Mouse (Mus musculus) right cerebral cortex, postnatal 14 days (tissue): ENCODE measurements around the gene Mrpl57.

Experiments used
- DNase-seq: peaks from one replicate; pipeline ENCODE4 v3.0.0; 2022

Gene Mrpl57

GRCm38 (mm10) chr14:57863129-57863528, 37.1 kb downstream of the Mrpl57 start:
- no peak for DNase-seq

GRCm38 (mm10) chr14:57865256-57865655, 39.2 kb downstream of the Mrpl57 start:
- no peak for DNase-seq

DNA sequence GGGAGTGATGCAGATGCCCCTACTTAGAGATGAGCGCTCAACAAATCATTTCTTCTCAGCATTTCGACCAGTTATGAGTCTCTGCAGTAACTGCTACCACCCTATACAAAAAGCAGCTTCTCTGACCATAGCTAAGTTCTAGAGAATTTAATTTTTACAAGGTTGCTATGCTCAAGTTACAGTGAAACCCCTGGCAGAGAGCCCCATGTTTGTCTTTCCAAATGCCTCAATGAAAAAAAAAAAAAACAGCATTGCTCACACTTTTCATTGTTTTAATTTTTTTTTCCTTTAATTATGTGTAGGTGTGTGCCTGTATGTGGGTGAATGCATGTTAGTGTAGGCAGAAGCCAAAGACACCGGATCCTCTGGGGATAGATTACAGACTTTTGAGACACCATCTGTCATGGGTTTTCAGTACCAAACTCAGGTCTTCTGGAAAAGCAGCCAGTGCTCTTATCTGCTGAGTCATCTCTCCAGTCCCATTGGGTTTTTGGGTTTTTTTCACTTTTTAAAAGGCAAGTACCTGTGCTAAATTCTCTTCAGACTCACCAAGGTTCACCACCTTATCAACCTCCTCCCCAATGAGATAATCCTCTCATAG, 40.7 kb downstream of the Mrpl57 start:
- no peak for DNase-seq

GRCm38 (mm10) chr14:57877921-57878320, 51.9 kb downstream of the Mrpl57 start:
- no peak for DNase-seq
